Mouse (Mus musculus) kidney, adult 2 months (tissue): Measurements from ENCODE around the gene Chrm4.

Source experiments
- CTCF ChIP-seq: fragments of 200-500 bp; conservative IDR thresholded peaks from 2 replicates; pipeline ENCODE4 v1.5.1; 2011; ENCODE audit warnings: low read depth, mild to moderate bottlenecking, control low read depth, low read length, moderate library complexity, mixed read lengths; ENCODE audit not compliant: insufficient read depth, insufficient read length
- POLR2A ChIP-seq: fragments of 200-500 bp; IDR thresholded peaks from one replicate; pipeline ENCODE4 v1.6.1; 2011; ENCODE audit warnings: low read depth, low read length, control low read depth

- TF ChIP-seq CTCF (no peak), POLR2A (peak; percentile 20)
Observed at GRCm38 (mm10) chr2:91931328-91932159, 4.5 kb downstream of the Chrm4 start.
